Mouse (Mus musculus): ENCODE data around the gene Hoxc9.

Gene Hoxc9

GRCm38 (mm10) chr15:103001370-103001769 lies 25.1 kb downstream of the Hoxc9 start:
- DNase-seq = no peak

- DNase-seq = no peak
Measured at GRCm38 (mm10) chr15:103002156-103002555, 25.9 kb downstream of the Hoxc9 start.

- no peak for DNase-seq
Measured at GRCm38 (mm10) chr15:103002821-103003448, 26.7 kb downstream of the Hoxc9 start.

- DNase-seq = no peak
Measured at GRCm38 (mm10) chr15:103005308-103005707, 29.1 kb downstream of the Hoxc9 start.

GRCm38 (mm10) chr15:103005797-103006196 lies 29.6 kb downstream of the Hoxc9 start:
- no peak for DNase-seq

GRCm38 (mm10) chr15:103006326-103006725 lies 30.1 kb downstream of the Hoxc9 start:
- no peak for DNase-seq

GRCm38 (mm10) chr15:103009265-103010111 lies 33.2 kb downstream of the Hoxc9 start:
- no peak for DNase-seq

- DNase-seq = no peak
Measured at GRCm38 (mm10) chr15:103010112-103010846, 34.0 kb downstream of the Hoxc9 start.

- no peak for DNase-seq
Measured at GRCm38 (mm10) chr15:103010847-103011555, 34.8 kb downstream of the Hoxc9 start.

- no peak for DNase-seq
Measured at GRCm38 (mm10) chr15:103011928-103012486, 35.8 kb downstream of the Hoxc9 start.

- DNase-seq = peak; percentile 34
Measured at GRCm38 (mm10) chr15:103013238-103013984, 37.2 kb downstream of the Hoxc9 start.

GRCm38 (mm10) chr15:103014166-103015008 lies 38.1 kb downstream of the Hoxc9 start:
- no peak for DNase-seq

- DNase-seq = no peak
Measured at GRCm38 (mm10) chr15:103015009-103015399, 38.8 kb downstream of the Hoxc9 start.

- DNase-seq = no peak
Measured at GRCm38 (mm10) chr15:103015406-103016166, 39.3 kb downstream of the Hoxc9 start.

- DNase-seq = no peak
Measured at GRCm38 (mm10) chr15:103018636-103019035, 42.4 kb downstream of the Hoxc9 start, which contains the start of gene Hoxc4. TSS of gene Hoxc4 (plus strand) at chr15:103018934.

- DNase-seq = no peak
Measured at GRCm38 (mm10) chr15:103020899-103021418, 44.7 kb downstream of the Hoxc9 start.

- no peak for DNase-seq
Measured at GRCm38 (mm10) chr15:103021544-103021943, 45.3 kb downstream of the Hoxc9 start.

- DNase-seq = no peak
Measured at GRCm38 (mm10) chr15:103024131-103024530, 47.9 kb downstream of the Hoxc9 start.
